Mouse (Mus musculus): Measurements from ENCODE around the gene Rxrg. TPM values are rescaled to one million over a fixed set of nuclear protein-coding genes. Genes with fewer than 3 reads are reported as not detected.

The Rxrg gene
- polyA plus RNA-seq, 1 experiment from 2014 or later, result 1.6 TPM

GRCm38 (mm10) chr1:167588747-167589558, 9.2 kb upstream of the Rxrg start:
- Histone ChIP-seq H3K36me3 (ENCODE audit: control insufficient read depth, insufficient read depth, low read length) (no peaks in the 10 kb centered on the region), H3K9ac (ENCODE audit: low read length) (no peak overlapping the region), H3K4me3 (ENCODE audit: low read depth, low read length) (no peak overlapping the region), H3K9me3 (ENCODE audit: control insufficient read depth, low read length) (no peaks in the 10 kb centered on the region), H3K27ac (ENCODE audit: low read depth, low read length) (no peak overlapping the region), H3K27me3 (ENCODE audit: control insufficient read depth, insufficient read depth, low read length) (peaks cover 15% of the 10 kb centered on the region), H3K4me2 (no peak overlapping the region), H3K4me1 (ENCODE audit: control insufficient read depth, insufficient read depth, low read length) (peaks cover 4% of the 10 kb centered on the region; the same call in 1 of the 2 replicates)
- ATAC-seq (ENCODE audit: low FRiP score) (no peak), DNase-seq (ENCODE audit: low spot score, missing footprints) (no peak)
- WGBS, result 91% methylated on average over 16 of the region's 16 CpGs

GRCm38 (mm10) chr1:167592175-167592574, 6.0 kb upstream of the Rxrg start:
- no peaks in the 10 kb centered on the region for H3K9me3 ChIP-seq (ENCODE audit: control insufficient read depth, low read length)
- H3K4me1 ChIP-seq (ENCODE audit: control insufficient read depth, insufficient read depth, low read length), result no peaks in the 10 kb centered on the region
- no peaks in the 10 kb centered on the region for H3K36me3 ChIP-seq (ENCODE audit: control insufficient read depth, insufficient read depth, low read length)
- no peak for ATAC-seq (ENCODE audit: low FRiP score)
- H3K27me3 ChIP-seq (ENCODE audit: control insufficient read depth, insufficient read depth, low read length), result peaks cover 5% of the 10 kb centered on the region; the same call in 1 of the 2 replicates
- no peak for DNase-seq (ENCODE audit: low spot score, missing footprints)
- H3K4me2 ChIP-seq, result no peak overlapping the region
- no peak overlapping the region for H3K4me3 ChIP-seq (ENCODE audit: low read depth, low read length)
- no peak overlapping the region for H3K27ac ChIP-seq (ENCODE audit: low read depth, low read length)
- 90% methylated on average over 8 of the region's 8 CpGs for WGBS
- no peak overlapping the region for H3K9ac ChIP-seq (ENCODE audit: low read length)

- Histone ChIP-seq H3K27me3 (ENCODE audit: control insufficient read depth, insufficient read depth, low read length) (peaks cover 23% of the 10 kb centered on the region), H3K36me3 (ENCODE audit: control insufficient read depth, insufficient read depth, low read length) (no peaks in the 10 kb centered on the region), H3K4me2 (peak overlapping the region; percentile 70), H3K4me3 (ENCODE audit: low read depth, low read length) (no peak overlapping the region), H3K4me1 (ENCODE audit: control insufficient read depth, insufficient read depth, low read length) (no peaks in the 10 kb centered on the region; the same call in 1 of the 2 replicates), H3K9ac (ENCODE audit: low read length) (no peak overlapping the region), H3K9me3 (ENCODE audit: control insufficient read depth, low read length) (no peaks in the 10 kb centered on the region), H3K27ac (ENCODE audit: low read depth, low read length) (no peak overlapping the region)
- 10% methylated on average over 7 of the region's 7 CpGs for WGBS
- peak; percentile 89 for DNase-seq (ENCODE audit: low spot score, missing footprints)
- no peak for ATAC-seq (ENCODE audit: low FRiP score)
These were observed 1.1 kb downstream of the Rxrg start for GRCm38 (mm10) chr1:167599211-167599735.

GRCm38 (mm10) chr1:167608201-167608741, 10.1 kb downstream of the Rxrg start:
- H3K27me3 ChIP-seq (ENCODE audit: control insufficient read depth, insufficient read depth, low read length), result no peaks in the 10 kb centered on the region; the same call in 1 of the 2 replicates
- H3K4me2 ChIP-seq, result peak overlapping the region; percentile 31; the same call in 1 of the 2 replicates
- H3K4me3 ChIP-seq (ENCODE audit: low read depth, low read length), result no peak overlapping the region
- ATAC-seq (ENCODE audit: low FRiP score) (peak; percentile 76), DNase-seq (ENCODE audit: low spot score, missing footprints) (peak; percentile 90)
- H3K9ac ChIP-seq (ENCODE audit: low read length), result no peak overlapping the region
- H3K27ac ChIP-seq (ENCODE audit: low read depth, low read length), result no peak overlapping the region
- H3K4me1 ChIP-seq (ENCODE audit: control insufficient read depth, insufficient read depth, low read length), result peaks cover 8% of the 10 kb centered on the region
- no peaks in the 10 kb centered on the region for H3K36me3 ChIP-seq (ENCODE audit: control insufficient read depth, insufficient read depth, low read length)
- no peaks in the 10 kb centered on the region for H3K9me3 ChIP-seq (ENCODE audit: control insufficient read depth, low read length)
- WGBS, result 10% methylated on average over 9 of the region's 9 CpGs

GRCm38 (mm10) chr1:167617131-167617530, 18.9 kb downstream of the Rxrg start:
- H3K9me3 ChIP-seq (ENCODE audit: control insufficient read depth, low read length), result no peaks in the 10 kb centered on the region
- WGBS, result 84% methylated on average over 14 of the region's 14 CpGs
- H3K36me3 ChIP-seq (ENCODE audit: control insufficient read depth, insufficient read depth, low read length), result no peaks in the 10 kb centered on the region
- no peaks in the 10 kb centered on the region for H3K27me3 ChIP-seq (ENCODE audit: control insufficient read depth, insufficient read depth, low read length)
- H3K4me3 ChIP-seq (ENCODE audit: low read depth, low read length), result no peak overlapping the region
- no peak overlapping the region for H3K27ac ChIP-seq (ENCODE audit: low read depth, low read length)
- no peak overlapping the region for H3K9ac ChIP-seq (ENCODE audit: low read length)
- no peak overlapping the region for H3K4me2 ChIP-seq
- no peak for ATAC-seq (ENCODE audit: low FRiP score)
- DNase-seq (ENCODE audit: low spot score, missing footprints), result no peak
- H3K4me1 ChIP-seq (ENCODE audit: control insufficient read depth, insufficient read depth, low read length), result no peaks in the 10 kb centered on the region

- Histone ChIP-seq H3K27ac (ENCODE audit: low read depth, low read length) (no peak overlapping the region), H3K9me3 (ENCODE audit: control insufficient read depth, low read length) (no peaks in the 10 kb centered on the region), H3K4me3 (ENCODE audit: low read depth, low read length) (no peak overlapping the region), H3K4me2 (no peak overlapping the region), H3K36me3 (ENCODE audit: control insufficient read depth, insufficient read depth, low read length) (no peaks in the 10 kb centered on the region), H3K9ac (ENCODE audit: low read length) (no peak overlapping the region), H3K27me3 (ENCODE audit: control insufficient read depth, insufficient read depth, low read length) (no peaks in the 10 kb centered on the region), H3K4me1 (ENCODE audit: control insufficient read depth, insufficient read depth, low read length) (no peaks in the 10 kb centered on the region)
- ATAC-seq (ENCODE audit: low FRiP score) (no peak), DNase-seq (ENCODE audit: low spot score, missing footprints) (no peak)
- 72% methylated on average over 18 of the region's 18 CpGs for WGBS
These were observed 19.9 kb downstream of the Rxrg start for GRCm38 (mm10) chr1:167617995-167618489.

- DNase-seq (ENCODE audit: low spot score, missing footprints) (no peak), ATAC-seq (ENCODE audit: low FRiP score) (no peak)
- no peaks in the 10 kb centered on the region for H3K27me3 ChIP-seq (ENCODE audit: control insufficient read depth, insufficient read depth, low read length)
- no peak overlapping the region for H3K27ac ChIP-seq (ENCODE audit: low read depth, low read length)
- H3K9ac ChIP-seq (ENCODE audit: low read length), result no peak overlapping the region
- H3K4me2 ChIP-seq, result no peak overlapping the region
- 66% methylated on average over 15 of the region's 15 CpGs for WGBS
- H3K4me3 ChIP-seq (ENCODE audit: low read depth, low read length), result no peak overlapping the region
- no peaks in the 10 kb centered on the region for H3K4me1 ChIP-seq (ENCODE audit: control insufficient read depth, insufficient read depth, low read length)
- H3K36me3 ChIP-seq (ENCODE audit: control insufficient read depth, insufficient read depth, low read length), result no peaks in the 10 kb centered on the region
- no peaks in the 10 kb centered on the region for H3K9me3 ChIP-seq (ENCODE audit: control insufficient read depth, low read length)
These were observed 22.1 kb downstream of the Rxrg start for GRCm38 (mm10) chr1:167620206-167620795.

GRCm38 (mm10) chr1:167625098-167625497, 26.9 kb downstream of the Rxrg start:
- no peak overlapping the region for H3K9ac ChIP-seq (ENCODE audit: low read length)
- 77% methylated on average over 3 of the region's 3 CpGs for WGBS
- no peak overlapping the region for H3K4me2 ChIP-seq
- no peak for ATAC-seq (ENCODE audit: low FRiP score)
- H3K27me3 ChIP-seq (ENCODE audit: control insufficient read depth, insufficient read depth, low read length), result no peaks in the 10 kb centered on the region
- H3K4me1 ChIP-seq (ENCODE audit: control insufficient read depth, insufficient read depth, low read length), result no peaks in the 10 kb centered on the region
- no peaks in the 10 kb centered on the region for H3K9me3 ChIP-seq (ENCODE audit: control insufficient read depth, low read length)
- no peak for DNase-seq (ENCODE audit: low spot score, missing footprints)
- H3K4me3 ChIP-seq (ENCODE audit: low read depth, low read length), result no peak overlapping the region
- H3K27ac ChIP-seq (ENCODE audit: low read depth, low read length), result no peak overlapping the region
- no peaks in the 10 kb centered on the region for H3K36me3 ChIP-seq (ENCODE audit: control insufficient read depth, insufficient read depth, low read length)

- no peak overlapping the region for H3K4me2 ChIP-seq
These were observed 33.6 kb downstream of the Rxrg start for GRCm38 (mm10) chr1:167631765-167632164.

More at GRCm38 (mm10) chr1:167631765-167632164, 33.6 kb downstream of the Rxrg start:
- ATAC-seq (ENCODE audit: low FRiP score) (no peak), DNase-seq (ENCODE audit: low spot score, missing footprints) (no peak)
- H3K27ac ChIP-seq (ENCODE audit: low read depth, low read length), result no peak overlapping the region
- H3K27me3 ChIP-seq (ENCODE audit: control insufficient read depth, insufficient read depth, low read length), result no peaks in the 10 kb centered on the region
- WGBS, result 93% methylated on average over 6 of the region's 6 CpGs
- H3K4me3 ChIP-seq (ENCODE audit: low read depth, low read length), result no peak overlapping the region
- no peaks in the 10 kb centered on the region for H3K9me3 ChIP-seq (ENCODE audit: control insufficient read depth, low read length)
- no peaks in the 10 kb centered on the region for H3K36me3 ChIP-seq (ENCODE audit: control insufficient read depth, insufficient read depth, low read length)
- H3K4me1 ChIP-seq (ENCODE audit: control insufficient read depth, insufficient read depth, low read length), result no peaks in the 10 kb centered on the region
- no peak overlapping the region for H3K9ac ChIP-seq (ENCODE audit: low read length)

Data from midbrain, embryonic 11.5 days (tissue).